31 mouse cellular contexts compared by ENCODE assay signal in the genomic region with DNA sequence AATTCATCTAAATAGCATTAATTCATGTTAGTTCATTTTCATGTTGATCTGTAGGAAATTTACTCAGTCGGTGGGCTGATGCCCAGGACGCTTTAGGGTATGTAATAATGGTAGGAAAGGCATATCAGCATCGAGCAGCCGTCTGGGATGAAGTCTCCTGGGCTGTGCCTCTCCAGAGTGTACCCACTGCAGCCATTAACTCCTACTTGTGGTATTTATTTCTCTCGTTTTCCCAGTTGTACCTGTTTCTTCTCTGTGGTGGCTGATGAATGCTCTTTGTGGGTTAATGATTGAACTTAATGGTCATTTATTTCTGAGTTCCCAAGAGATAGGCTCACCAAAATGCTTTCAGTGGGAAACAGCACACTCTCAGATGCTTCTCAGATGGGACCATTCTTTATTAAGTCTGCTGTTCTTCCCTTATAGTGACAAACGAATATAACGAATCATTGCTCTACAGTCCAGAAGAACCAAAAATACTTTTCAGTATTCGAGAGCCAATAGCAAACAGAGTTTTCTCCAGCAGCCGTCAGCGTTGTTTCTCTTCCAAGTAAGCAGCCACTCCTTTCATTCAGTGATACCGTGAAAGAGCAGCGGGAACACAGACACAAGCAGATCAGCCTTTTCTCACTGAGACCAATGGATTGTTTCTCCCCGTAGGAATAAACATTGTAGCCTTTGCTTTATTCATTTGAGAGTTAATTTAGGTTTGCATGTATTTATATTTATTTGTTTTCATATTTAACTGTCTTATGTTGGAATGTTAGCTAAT. TPM values are rescaled to one million over a fixed set of nuclear protein-coding genes. Genes with fewer than 3 reads are reported as not detected.
A peak's percentile ranks its signal among the peaks of the same experiment; 100 is the strongest.
DNase-seq lines count a peak whose midpoint lies in the region; ATAC-seq and TF ChIP-seq lines count a peak whose summit lies in the region.
"Had no signal": no experiment of that assay in that cellular context is flagged by ENCODE, and none has a peak within 500 bp of the region (broad histone marks: within the 10 kb centered on the region; RNA-seq: fewer than 3 reads in every experiment).

No protein-coding gene starts in this region.

- peak; percentile 38 for DNase-seq in kidney, adult 2 months
- DNase-seq in kidney, postnatal 10 days, result no peak
- no peak for DNase-seq in kidney, postnatal 0 days (ENCODE audit: low spot score)
- DNase-seq in kidney, postnatal 36 days, result no peak
- peak; percentile 46 for DNase-seq in intestine, embryonic 14.5 days (ENCODE audit: low spot score)
- DNase-seq: adrenal gland, adult 2 months; adrenal gland, postnatal 14 days; B cell, adult 2 months; cerebellum, adult 11 months; cerebellum, adult 2 months; cerebellum, adult 9-11 months; cerebellum, postnatal 25 days; gastrocnemius, postnatal 10 days; gastrocnemius, postnatal 36 days; heart, postnatal 10 days; heart, postnatal 36 days had no signal

- H3K36me3 ChIP-seq in kidney, adult 2 months (ENCODE audit: control insufficient read depth, insufficient read depth, low read length), result peaks cover 8% of the 10 kb centered on the region; the same call in 1 of the 2 replicates
- peaks cover 23% of the 10 kb centered on the region for H3K36me3 ChIP-seq in kidney, postnatal 0 days (ENCODE audit: insufficient read depth, low read length)
- peaks cover 61% of the 10 kb centered on the region for H3K36me3 ChIP-seq in intestine, embryonic 14.5 days (ENCODE audit: control insufficient read depth, insufficient read depth, low read length)
- H3K36me3 ChIP-seq in intestine, postnatal 0 days (ENCODE audit: control insufficient read depth, insufficient read depth), result peaks cover 39% of the 10 kb centered on the region

- 0 out of 2 replicates have a peak, but pooled peaks have one; percentile 13 for ATAC-seq in kidney, postnatal 0 days (replicated peaks; ENCODE audit: low FRiP score, low read depth)
- 0 out of 2 replicates have a peak, but pooled peaks have one; percentile 44 for ATAC-seq in intestine, embryonic 14.5 days (replicated peaks; ENCODE audit: low FRiP score, low TSS enrichment, low read depth)
- no peak for ATAC-seq in intestine, postnatal 0 days
- ATAC-seq in erythroblast, adult 5-6 weeks (replicated peaks; ENCODE audit: low FRiP score, poor library complexity, severe bottlenecking), result no peak
- ATAC-seq: forebrain, embryonic 13.5 days; forebrain, embryonic 16.5 days; hindbrain, embryonic 16.5 days had no signal

- TF ChIP-seq CTCF in kidney, adult 2 months (conservative IDR thresholded peaks at IDR 0.05; ENCODE audit: insufficient read depth, insufficient read length, low read depth, low read length), result no peak
- TF ChIP-seq CTCF in kidney, postnatal 0 days (IDR thresholded peaks at IDR 0.05; ENCODE audit: low read depth), result no peak
- no peak for TF ChIP-seq CTCF in intestine, postnatal 0 days (IDR thresholded peaks at IDR 0.05; ENCODE audit: low read depth)

- 47% methylated on average over 13 of the region's 13 CpGs for WGBS in kidney, adult 2 months
- 75% methylated on average over 13 of the region's 13 CpGs for WGBS in kidney, postnatal 0 days
- WGBS in intestine, embryonic 14.5 days, result 68% methylated on average over 13 of the region's 13 CpGs
- whole genome bisulfite sequencing in intestine, postnatal 0 days, result 40% methylated on average over 13 of the region's 13 CpGs

- no peaks in the 10 kb centered on the region; the same call in 1 of the 2 replicates for H3K4me1 ChIP-seq in kidney, adult 2 months (ENCODE audit: control insufficient read depth, insufficient read depth, low read length)
- H3K4me1 ChIP-seq in kidney, postnatal 0 days (replicated peaks; ENCODE audit: insufficient read depth, low read length), result no peaks in the 10 kb centered on the region
- no peaks in the 10 kb centered on the region for H3K4me1 ChIP-seq in intestine, embryonic 14.5 days (replicated peaks; ENCODE audit: control insufficient read depth, insufficient read depth, low read length)
- H3K4me1 ChIP-seq in intestine, postnatal 0 days (replicated peaks; ENCODE audit: control insufficient read depth, insufficient read depth, low read length), result no peaks in the 10 kb centered on the region
- H3K4me1 ChIP-seq: embryonic facial prominence, embryonic 12.5 days; embryonic facial prominence, embryonic 15.5 days; forebrain, embryonic 10.5 days; forebrain, embryonic 13.5 days; heart, embryonic 12.5 days; heart, embryonic 15.5 days; hindbrain, embryonic 10.5 days had no signal

- TF ChIP-seq POLR2A in kidney, adult 2 months (IDR thresholded peaks at IDR 0.05; ENCODE audit: low read depth, low read length), result no peak

- H3K9me3 ChIP-seq in kidney, postnatal 0 days (replicated peaks; ENCODE audit: low read length), result no peaks in the 10 kb centered on the region
- H3K9me3 ChIP-seq in intestine, embryonic 14.5 days (ENCODE audit: control insufficient read depth, low read length), result no peaks in the 10 kb centered on the region
- no peaks in the 10 kb centered on the region for H3K9me3 ChIP-seq in intestine, postnatal 0 days (ENCODE audit: control insufficient read depth)
- H3K9me3 ChIP-seq: embryonic facial prominence, embryonic 12.5 days; embryonic facial prominence, embryonic 15.5 days; forebrain, embryonic 10.5 days; forebrain, embryonic 13.5 days; G1E; heart, embryonic 12.5 days; heart, embryonic 15.5 days; hindbrain, embryonic 10.5 days; hindbrain, embryonic 13.5 days had no signal

- H3K27me3 ChIP-seq in kidney, adult 2 months (replicated peaks; ENCODE audit: control insufficient read depth, insufficient read depth, low read length), result no peaks in the 10 kb centered on the region
- no peaks in the 10 kb centered on the region for H3K27me3 ChIP-seq in kidney, postnatal 0 days (ENCODE audit: insufficient read depth, low read length)
- no peaks in the 10 kb centered on the region for H3K27me3 ChIP-seq in intestine, embryonic 14.5 days (replicated peaks; ENCODE audit: control insufficient read depth, insufficient read depth, low read length)
- no peaks in the 10 kb centered on the region for H3K27me3 ChIP-seq in intestine, postnatal 0 days (replicated peaks; ENCODE audit: control insufficient read depth, insufficient read depth, low read length)
- H3K27me3 ChIP-seq: CH12.LX; embryonic facial prominence, embryonic 12.5 days; embryonic facial prominence, embryonic 15.5 days; forebrain, embryonic 13.5 days; heart, embryonic 12.5 days; heart, embryonic 15.5 days; hindbrain, embryonic 13.5 days had no signal

- no peak overlapping the region for H3K27ac ChIP-seq in kidney, adult 2 months (ENCODE audit: insufficient read depth, low read depth, low read length)
- H3K27ac ChIP-seq in kidney, postnatal 0 days, result no peak overlapping the region
- no peak overlapping the region for H3K27ac ChIP-seq in intestine, embryonic 14.5 days (ENCODE audit: low read depth)
- no peak overlapping the region for H3K27ac ChIP-seq in intestine, postnatal 0 days (ENCODE audit: low read depth, low read length)
- H3K27ac ChIP-seq: embryonic facial prominence, embryonic 12.5 days; embryonic facial prominence, embryonic 15.5 days; forebrain, embryonic 10.5 days; forebrain, embryonic 13.5 days; heart, embryonic 15.5 days; hindbrain, embryonic 10.5 days; hindbrain, embryonic 13.5 days had no signal

- no peak overlapping the region for H3K4me2 ChIP-seq in kidney, postnatal 0 days (ENCODE audit: low read length)
- no peak overlapping the region for H3K4me2 ChIP-seq in intestine, embryonic 14.5 days (ENCODE audit: low read length)
- H3K4me2 ChIP-seq in intestine, postnatal 0 days (replicated peaks; ENCODE audit: low read depth), result peak overlapping the region; percentile 24; the same call in 1 of the 2 replicates
- H3K4me2 ChIP-seq: embryonic facial prominence, embryonic 12.5 days; embryonic facial prominence, embryonic 15.5 days; forebrain, embryonic 13.5 days; heart, embryonic 12.5 days; heart, embryonic 15.5 days; hindbrain, embryonic 13.5 days had no signal

- no peak overlapping the region for H3K4me3 ChIP-seq in kidney, adult 2 months (ENCODE audit: insufficient read depth, low read depth, low read length)
- H3K4me3 ChIP-seq in kidney, postnatal 0 days (replicated peaks; ENCODE audit: low read depth, low read length), result no peak overlapping the region
- H3K4me3 ChIP-seq in intestine, embryonic 14.5 days (ENCODE audit: low read depth, low read length), result no peak overlapping the region
- no peak overlapping the region for H3K4me3 ChIP-seq in intestine, postnatal 0 days (ENCODE audit: low read depth, low read length)
- H3K4me3 ChIP-seq: embryonic facial prominence, embryonic 12.5 days; embryonic facial prominence, embryonic 15.5 days; erythroblast, embryonic 14.5 days; forebrain, embryonic 10.5 days; forebrain, embryonic 13.5 days; heart, embryonic 12.5 days; heart, embryonic 15.5 days; hindbrain, embryonic 10.5 days; hindbrain, embryonic 13.5 days had no signal

- H3K9ac ChIP-seq in kidney, postnatal 0 days (ENCODE audit: low read depth, low read length), result no peak overlapping the region
- no peak overlapping the region for H3K9ac ChIP-seq in intestine, embryonic 14.5 days (ENCODE audit: low read length)
- no peak overlapping the region for H3K9ac ChIP-seq in intestine, postnatal 0 days (ENCODE audit: low read depth, low read length)
- H3K9ac ChIP-seq: embryonic facial prominence, embryonic 12.5 days; embryonic facial prominence, embryonic 15.5 days; forebrain, embryonic 13.5 days; heart, embryonic 12.5 days; heart, embryonic 15.5 days; hindbrain, embryonic 13.5 days had no signal

RNA-seq across cellular contexts. Expression of gene Lmbrd2, which starts 33.9 kb away (rescaled TPM):
- polyA plus RNA-seq in kidney, adult 2 months (2012; rRNA removed), result 21.2 and 32.4 TPM in 2 replicates
- 3.7 and 3.9 TPM in 2 replicates for polyA plus RNA-seq in kidney, postnatal 0 days (2015; fragmentation: Nextera tagmentation; extraction: Ambion mirVana)
- 4.6 and 4.9 TPM in 2 replicates for polyA plus RNA-seq in intestine, embryonic 14.5 days (2014; fragmentation: Nextera tagmentation; extraction: Ambion mirVana)
- 5.0 and 5.8 TPM in 2 replicates for polyA plus RNA-seq in intestine, postnatal 0 days (2015; fragmentation: Nextera tagmentation; extraction: Ambion mirVana)
- 9.4 and 14.6 TPM in 2 replicates for total RNA-seq in erythroblast, adult 5-6 weeks (2015; ENCODE audit: low replicate concordance)
- total RNA-seq in erythroblast, adult 5-6 weeks (2017; ENCODE audit: low replicate concordance), result 3.2 and 3.6 TPM in 2 replicates

RNA-seq across cellular contexts. Expression of gene Nadk2, which starts 35.4 kb away (rescaled TPM):
- polyA plus RNA-seq in kidney, adult 2 months (2012; rRNA removed), result 46.6 and 52.9 TPM in 2 replicates
- polyA plus RNA-seq in kidney, postnatal 0 days (2015; fragmentation: Nextera tagmentation; extraction: Ambion mirVana), result 31.6 and 34.9 TPM in 2 replicates
- 44.6 and 46.5 TPM in 2 replicates for polyA plus RNA-seq in intestine, embryonic 14.5 days (2014; fragmentation: Nextera tagmentation; extraction: Ambion mirVana)
- polyA plus RNA-seq in intestine, postnatal 0 days (2015; fragmentation: Nextera tagmentation; extraction: Ambion mirVana), result 37.3 and 38.8 TPM in 2 replicates
- 252 and 320 TPM in 2 replicates for total RNA-seq in erythroblast, adult 5-6 weeks (2015; ENCODE audit: low replicate concordance)
- total RNA-seq in erythroblast, adult 5-6 weeks (2017; ENCODE audit: low replicate concordance), result 514 and 775 TPM in 2 replicates

RNA-seq across cellular contexts. Expression of gene Skp2, which starts 48.7 kb away (rescaled TPM):
- polyA plus RNA-seq in kidney, adult 2 months (2012; rRNA removed), result 0.92 and 1.0 TPM in 2 replicates
- polyA plus RNA-seq in kidney, postnatal 0 days (2015; fragmentation: Nextera tagmentation; extraction: Ambion mirVana), result 29.0 and 32.1 TPM in 2 replicates
- 73.2 and 86.4 TPM in 2 replicates for polyA plus RNA-seq in intestine, embryonic 14.5 days (2014; fragmentation: Nextera tagmentation; extraction: Ambion mirVana)
- polyA plus RNA-seq in intestine, postnatal 0 days (2015; fragmentation: Nextera tagmentation; extraction: Ambion mirVana), result 13.9 and 14.7 TPM in 2 replicates
- total RNA-seq in erythroblast, adult 5-6 weeks (2015; ENCODE audit: low replicate concordance), result 10.2 and 12.5 TPM in 2 replicates
- 9.6 and 12.3 TPM in 2 replicates for total RNA-seq in erythroblast, adult 5-6 weeks (2017; ENCODE audit: low replicate concordance)

Comparison
In these comparisons a context has a peak if more than half of its experiments do, and no peak if none do; other contexts are left out.
1. DNase-seq: peak in kidney, adult 2 months (single experiment) and intestine, embryonic 14.5 days (single experiment); none in kidney, postnatal 10 days (single experiment), kidney, postnatal 0 days (single experiment) and kidney, postnatal 36 days (0 of 2).
2. ATAC-seq: peak in kidney, postnatal 0 days (single experiment) and intestine, embryonic 14.5 days (single experiment); none in intestine, postnatal 0 days (single experiment) and erythroblast, adult 5-6 weeks (single experiment).